Mouse (Mus musculus) left cerebral cortex, adult 6 months (tissue): ENCODE results near the gene Pla2g2c. TPM values are rescaled to one million over a fixed set of nuclear protein-coding genes. Genes with fewer than 3 reads are reported as not detected.

Source experiments
- long read RNA-seq, 2 experiments: library from polyadenylated mRNA; unstranded; transcript quantifications; one replicate each; pipeline ENCODE4 v2.0.0; 2019 to 2020
- polyA plus RNA-seq: library from polyadenylated mRNA; unstranded; fragments of <200 nt; fragmentation: Nextera tagmentation; gene quantifications from 2 replicates; pipeline ENCODE4 v1.2.3, GENCODE M21; 2021

Pla2g2c gene
- polyA plus RNA-seq: 0.25 and 0.65 TPM in 2 replicates
- long read RNA-seq, experiment 1, partial matches to known transcripts: 0 of 1 reads
- long read RNA-seq, experiment 1, other reads (novel, unspliced or antisense): 0 of 1 reads
- long read RNA-seq, experiment 2: 0 reads

DNA sequence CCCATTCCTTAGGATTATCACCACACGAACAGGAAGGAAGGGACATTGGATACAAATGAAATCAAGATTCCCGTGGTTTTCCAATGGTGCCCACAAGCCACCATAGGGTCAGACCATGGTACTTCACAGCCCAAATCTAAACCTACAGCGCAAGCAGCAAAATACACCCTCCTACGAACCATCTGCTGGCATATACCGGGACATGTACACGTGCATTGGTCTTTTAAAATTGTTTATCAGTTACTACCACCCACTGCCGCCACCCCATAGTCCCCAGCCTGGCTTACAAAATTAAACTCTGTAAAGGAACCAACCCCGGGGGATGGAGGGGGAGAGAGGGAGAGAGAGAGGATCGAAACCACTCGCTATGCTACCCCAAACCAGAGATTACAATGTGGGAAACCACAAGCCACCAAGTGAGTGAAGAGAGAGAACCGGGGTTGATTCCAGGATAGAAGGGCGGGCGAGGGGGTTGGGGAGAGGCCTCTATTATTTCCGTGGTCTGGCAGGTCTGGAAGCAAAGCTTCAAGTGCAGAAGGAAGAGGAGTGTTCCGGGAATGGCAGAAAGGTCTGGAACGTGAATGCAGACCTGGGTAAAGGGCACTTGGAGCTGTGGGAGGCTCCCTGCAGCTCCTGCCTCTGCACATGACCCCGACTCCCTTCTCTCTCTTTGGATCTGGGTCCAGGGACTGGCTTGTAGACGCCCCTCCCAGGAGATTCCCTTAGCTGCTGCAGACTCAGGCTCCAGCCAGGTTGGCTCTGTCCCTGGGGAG, at the start of gene Pla2g2c:
Gene Pla2g2c, plus strand, starts transcription at position 439 of the 773 bp plus-strand sequence.

GRCm38 (mm10) chr4:138737031-138737430, 12.4 kb downstream of the Pla2g2c start, which contains the start of gene Ubxn10:
Ubxn10 (minus strand) TSS chr4:138737167.

GRCm38 (mm10) chr4:138757416-138757815, 32.8 kb downstream of the Pla2g2c start, which contains the start of gene Pla2g2f:
Pla2g2f (minus strand) TSS chr4:138757626.

DNA sequence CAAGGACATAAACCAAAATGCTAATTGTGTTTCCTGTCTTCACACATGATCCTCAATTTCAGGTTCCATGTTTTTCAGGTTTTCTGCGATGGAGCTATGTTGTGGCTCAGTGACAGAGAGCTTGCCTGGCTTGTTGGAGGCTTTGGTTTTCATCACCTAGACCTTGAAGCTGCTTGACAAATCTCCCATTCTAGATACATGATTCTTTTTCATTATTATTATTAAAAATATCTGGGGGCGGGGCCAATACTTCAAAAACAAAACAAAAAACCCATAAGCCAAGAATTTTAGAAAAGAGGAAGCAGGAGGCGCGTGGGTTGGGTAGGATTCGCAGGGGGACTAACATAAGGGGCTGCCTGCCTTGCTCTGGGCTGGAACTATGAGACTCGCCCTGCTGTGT, 50.8 kb downstream of the Pla2g2c start, which contains the start of gene Pla2g2d:
Gene Pla2g2d, plus strand, starts transcription at position 301 of the 400 bp plus-strand sequence.

Other genes starting within 250 kb of the Pla2g2c start
- gene Vwa5b1, start 88.9 kb upstream of the Pla2g2c start, polyA plus RNA-seq: 1.1 TPM in 2 replicates
- gene Ubxn10, start 12.4 kb downstream of the Pla2g2c start, polyA plus RNA-seq: 0.65 and 0.89 TPM in 2 replicates
- gene Pla2g2f, start 32.8 kb downstream of the Pla2g2c start, polyA plus RNA-seq: not detected in 2 replicates
- 0.38 and 0.53 TPM in 2 replicates for gene Pla2g2d, start 50.9 kb downstream of the Pla2g2c start, polyA plus RNA-seq
- gene Pla2g5, start 138.7 kb downstream of the Pla2g2c start, polyA plus RNA-seq: 0.53 and 2.5 TPM in 2 replicates
- not detected in 2 replicates for gene Gm13030, start 149.2 kb downstream of the Pla2g2c start, polyA plus RNA-seq
- not detected in 2 replicates for gene Pla2g2e, start 153.2 kb downstream of the Pla2g2c start, polyA plus RNA-seq
- gene Otud3, start 189.2 kb downstream of the Pla2g2c start, polyA plus RNA-seq: 1.4 and 9.0 TPM in 2 replicates
- gene Rnf186, start 242.3 kb downstream of the Pla2g2c start, polyA plus RNA-seq: not detected in 2 replicates
- 1.8 and 3.3 TPM in 2 replicates for gene Tmco4, start 248.1 kb downstream of the Pla2g2c start, polyA plus RNA-seq